ENCODE assay signal across 17 mouse cellular contexts in genomic region chr7:39896918-39897317, GRCm38 (mm10).
DNase-seq lines count a peak whose midpoint lies in the region.
"Had no signal": no experiment of that assay in that cellular context is flagged by ENCODE, and none has a peak within 500 bp of the region (broad histone marks: within the 10 kb centered on the region; RNA-seq: fewer than 3 reads in every experiment).

No protein-coding gene starts in this region.

- peak; percentile 11 to 45 for DNase-seq in frontal cortex, adult 2 months (ENCODE audit: extremely low spot score in 1 of 2, low spot score in 1 of 2)
- no peak for DNase-seq in frontal cortex, postnatal 25 days (ENCODE audit: low spot score in 2 of 2)
- peak; percentile 14 for DNase-seq in left cerebral cortex, adult 11 months (ENCODE audit: low spot score)
- no peak for DNase-seq in left cerebral cortex, postnatal 4 days
- DNase-seq in right cerebral cortex, adult 18-20 months, result peak; percentile 13
- no peak for DNase-seq in right cerebral cortex, postnatal 4 days
- peak; percentile 22 for DNase-seq in retina, postnatal 1 day
- DNase-seq in gastrocnemius, postnatal 14 days, result no peak
- DNase-seq: adrenal gland, postnatal 14 days; cerebellum, adult 18-20 months; cerebellum, adult 9-11 months; cerebellum, postnatal 36 days; gastrocnemius, adult 2 months; gastrocnemius, postnatal 36 days; heart, adult 11 months; heart, postnatal 10 days; heart, postnatal 4 days had no signal

- intact Hi-C loops in left cerebral cortex, postnatal 4 days (cut with DNase I), result no loop called here
- intact Hi-C loops in gastrocnemius, postnatal 14 days (cut with DNase I; ENCODE audit: low total_unique reads), result no loop called here

Comparison
In these comparisons a context has a peak if more than half of its experiments do, and no peak if none do; other contexts are left out.
1. DNase-seq: peak in frontal cortex, adult 2 months (2 of 2), left cerebral cortex, adult 11 months (single experiment), right cerebral cortex, adult 18-20 months (single experiment) and retina, postnatal 1 day (single experiment); none in frontal cortex, postnatal 25 days (0 of 2), left cerebral cortex, postnatal 4 days (single experiment), right cerebral cortex, postnatal 4 days (single experiment) and gastrocnemius, postnatal 14 days (single experiment).